Mouse (Mus musculus) adrenal gland, postnatal 0 days (tissue): ENCODE measurements around the gene Ticrr. TPM values are rescaled to one million over a fixed set of nuclear protein-coding genes. Genes with fewer than 3 reads are reported as not detected.

ENCODE experiments used
- polyA plus RNA-seq: library from polyadenylated mRNA; unstranded; fragments of >200 nt; fragmentation: Nextera tagmentation; extraction: Ambion mirVana; gene quantifications from 2 replicates; pipeline ENCODE4 v1.2.1, GENCODE M21; 2015

Ticrr gene
- polyA plus RNA-seq, result 1.5 and 2.2 TPM in 2 replicates

DNA sequence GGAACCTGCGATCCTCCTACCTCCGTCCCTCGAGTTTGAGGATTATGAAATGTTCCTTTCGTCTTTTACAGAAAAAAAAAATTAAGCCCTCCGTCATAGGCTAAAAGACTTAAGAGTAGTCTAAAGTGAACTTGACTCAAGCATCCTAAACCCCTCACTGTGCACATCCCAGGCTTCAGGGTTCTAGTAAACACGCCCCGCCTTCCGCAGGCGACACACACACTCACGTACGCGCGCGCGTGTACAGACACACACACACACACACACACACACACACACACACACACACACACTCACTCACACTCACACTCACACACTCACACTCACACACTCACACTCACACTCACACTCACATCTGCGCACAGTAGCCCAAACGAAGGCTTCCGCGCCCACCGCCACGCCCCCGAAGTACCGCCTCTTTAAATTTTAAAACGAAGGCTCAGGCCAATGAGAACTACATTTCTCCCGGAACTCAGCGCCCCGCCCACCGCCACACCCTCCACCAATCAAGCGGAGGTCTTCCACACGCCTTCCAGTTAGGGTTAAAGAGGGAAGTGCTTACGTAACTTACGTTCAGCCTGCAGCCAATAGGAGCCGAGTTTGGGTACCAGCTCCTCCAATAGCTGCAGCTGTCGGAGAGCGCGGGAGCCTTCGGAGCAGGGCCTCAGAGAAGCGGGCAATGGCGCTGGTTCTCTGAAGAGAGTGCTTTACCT, at the start of gene Ticrr:
Gene Ticrr (plus strand): TSS at position 619 of the 713 bp plus-strand sequence.

DNA sequence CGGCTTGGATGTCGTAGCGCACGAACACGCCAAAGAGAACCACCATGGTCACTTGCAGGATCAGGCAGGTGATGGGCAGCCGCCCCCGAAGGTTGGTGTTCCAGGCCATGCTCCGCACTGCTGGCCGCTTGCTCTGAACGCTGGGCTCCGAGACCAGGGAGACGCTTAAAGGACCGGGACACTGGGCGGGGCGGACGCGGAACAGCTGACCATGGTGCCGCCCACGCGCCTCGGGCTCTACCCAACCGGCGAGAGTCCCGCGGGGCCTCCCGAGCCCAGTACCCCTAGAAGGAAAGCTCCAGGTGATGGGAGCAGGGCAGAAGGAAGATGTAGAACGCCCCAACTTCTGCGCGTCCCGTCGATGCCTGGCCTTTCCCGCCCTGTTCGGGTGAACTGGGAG, 42.6 kb upstream of the Ticrr start, which contains the start of gene Rhcg:
Gene Rhcg (minus strand): TSS at position 240 of the 400 bp plus-strand sequence.

DNA sequence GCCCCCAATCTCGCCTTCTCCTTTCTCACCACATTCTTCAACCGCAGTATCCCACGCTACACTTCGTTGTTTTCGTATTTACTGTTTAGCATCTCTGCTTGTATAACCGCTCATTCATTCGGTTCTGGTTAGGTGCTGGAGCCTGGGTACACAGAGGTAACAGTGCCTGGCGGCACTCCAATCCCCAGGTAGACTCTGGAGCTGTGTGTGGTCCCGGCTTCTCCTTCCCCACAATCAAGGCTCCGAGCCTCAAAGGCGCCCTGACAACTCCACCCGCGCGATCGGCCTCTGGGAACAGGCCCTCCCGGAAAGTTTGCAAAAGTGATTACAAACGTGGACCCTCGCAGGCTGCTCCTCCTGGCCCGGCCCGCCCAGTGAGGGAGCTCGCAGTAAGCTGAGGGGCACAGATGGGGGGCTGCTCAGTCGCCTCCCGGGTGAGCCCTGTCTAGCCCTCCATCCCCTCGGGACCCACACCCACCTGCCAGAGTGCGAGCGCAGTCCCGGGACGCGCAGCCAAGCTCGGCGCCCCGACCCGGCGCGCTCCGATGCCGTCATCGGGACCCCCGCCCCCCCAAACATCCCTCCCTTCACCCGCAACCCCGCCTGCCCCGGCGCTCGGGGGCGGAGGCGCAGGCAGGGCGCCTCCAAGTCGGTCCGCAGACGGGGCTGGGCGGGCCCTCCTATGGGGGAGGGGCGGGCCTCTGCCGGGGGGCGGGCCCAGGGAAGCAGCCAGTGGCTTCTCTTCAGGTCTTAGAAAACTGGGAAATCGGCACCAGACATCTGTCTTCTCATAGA, 55.4 kb downstream of the Ticrr start, which contains the start of gene Kif7:
Gene Kif7 (minus strand): TSS at position 534 of the 795 bp plus-strand sequence.

DNA sequence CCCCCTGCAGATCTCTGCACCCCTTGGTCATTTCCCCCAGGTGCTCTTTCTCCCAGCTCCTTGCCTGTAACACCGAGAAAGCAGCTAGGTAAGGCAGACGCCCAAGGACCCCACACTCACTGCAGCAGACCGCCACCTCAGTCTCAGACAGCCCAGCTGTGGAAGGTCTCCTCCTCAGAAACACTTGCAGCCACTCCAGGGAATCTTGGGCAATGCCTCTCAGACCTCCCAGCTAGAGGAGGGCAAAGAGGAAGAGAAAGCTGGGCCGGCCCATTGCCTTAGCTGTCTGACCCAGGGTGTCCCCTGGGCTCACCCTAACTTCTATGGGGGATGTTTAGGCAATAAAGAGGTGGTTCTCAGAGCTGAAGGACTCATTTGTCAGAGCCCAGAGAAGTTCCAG, 72.6 kb downstream of the Ticrr start, which contains the start of gene Plin1:
Gene Plin1 (minus strand): TSS at position 282 of the 400 bp plus-strand sequence.

DNA sequence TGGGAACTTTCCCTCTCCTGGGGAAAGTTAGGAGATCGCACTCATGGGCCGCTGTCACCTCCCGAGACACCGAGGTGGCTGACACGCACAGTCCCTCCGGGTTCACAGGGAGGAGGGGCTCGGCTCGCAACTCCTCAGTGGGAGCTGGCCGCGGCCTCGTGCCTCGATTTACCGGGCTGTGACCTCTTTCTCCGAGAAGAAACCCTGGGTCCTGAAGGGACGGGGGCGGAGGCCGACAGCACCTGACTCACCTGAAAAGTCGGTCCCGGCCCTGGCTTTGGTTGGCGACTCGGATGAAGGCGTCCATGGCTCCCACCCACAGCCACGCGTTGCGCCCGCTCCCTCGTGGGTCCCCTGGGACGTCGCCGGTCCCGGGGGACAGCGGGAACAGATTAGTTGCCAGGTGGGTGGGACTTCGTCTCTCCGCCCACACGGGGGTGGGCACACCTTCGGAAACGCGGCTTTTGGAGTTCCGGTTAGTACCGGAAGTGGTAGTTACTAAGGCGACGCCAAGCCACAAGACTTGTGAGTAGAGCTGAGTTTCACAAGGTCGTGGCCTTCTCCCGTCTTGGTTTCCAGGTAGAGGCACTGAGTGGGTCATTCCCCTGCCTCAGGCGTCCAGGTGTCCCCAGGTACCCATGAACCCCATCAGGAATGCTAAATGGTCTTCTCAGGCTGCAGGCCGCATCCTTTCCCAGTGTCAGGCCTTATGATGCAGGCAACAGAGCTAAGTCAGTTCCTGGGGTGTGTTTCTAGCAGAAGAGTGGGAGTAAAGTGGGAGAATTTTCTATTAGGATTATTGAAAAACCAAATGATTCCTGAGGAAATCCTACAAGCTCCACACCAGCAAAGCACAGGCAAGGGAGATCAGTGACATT, 82.9 kb downstream of the Ticrr start, which contains the start of the genes Pex11a and Wdr93:
Gene Pex11a (minus strand): TSS at position 473 of the 878 bp plus-strand sequence.
Gene Wdr93 (plus strand): TSS at position 505 of the 878 bp plus-strand sequence.

Other genes starting within 250 kb of the Ticrr start
- gene Polg, start 193.8 kb upstream of the Ticrr start, polyA plus RNA-seq, result 13.8 and 25.1 TPM in 2 replicates
- gene Rhcg, start 42.5 kb upstream of the Ticrr start, polyA plus RNA-seq, result 6.8 and 13.8 TPM in 2 replicates
- 2.4 and 2.8 TPM in 2 replicates for gene Kif7, start 55.5 kb downstream of the Ticrr start, polyA plus RNA-seq
- 8.2 and 31.4 TPM in 2 replicates for gene Plin1, start 72.7 kb downstream of the Ticrr start, polyA plus RNA-seq
- gene Pex11a, start 82.9 kb downstream of the Ticrr start, polyA plus RNA-seq, result 14.5 and 27.7 TPM in 2 replicates
- 3.3 and 3.6 TPM in 2 replicates for gene Wdr93, start 83.0 kb downstream of the Ticrr start, polyA plus RNA-seq
- gene Mesp1, start 133.6 kb downstream of the Ticrr start, polyA plus RNA-seq, result 0.10 and 0.13 TPM in 2 replicates
- 0.49 and 0.81 TPM in 2 replicates for gene Mesp2, start 150.5 kb downstream of the Ticrr start, polyA plus RNA-seq
- gene Anpep, start 200.9 kb downstream of the Ticrr start, polyA plus RNA-seq, result 22.1 and 41.2 TPM in 2 replicates